Mouse (Mus musculus) adrenal gland, adult 10 weeks (tissue): ENCODE results near the gene Tcl1b3. TPM values are rescaled to one million over a fixed set of nuclear protein-coding genes. Genes with fewer than 3 reads are reported as not detected.

Source experiments
- polyA plus RNA-seq: library from polyadenylated mRNA; stranded (reverse); fragments of 350-450 nt; fragmentation: Illumina TruSeq; extraction: RNeasy Lipid Tissue Mini Kit (QIAGEN cat#74804); gene quantifications from one replicate; pipeline ENCODE4 v1.2.3, GENCODE M21; 2014; ENCODE audit warnings: low read depth, low replicate concordance

Tcl1b3 gene
- not detected for polyA plus RNA-seq

GRCm38 (mm10) chr12:105190743-105191142 is at the start of gene Tcl1b3:
Tcl1b3 (plus strand) TSS chr12:105191043.

GRCm38 (mm10) chr12:105145714-105146113 is 45.1 kb upstream of the Tcl1b3 start, which contains the start of gene Tcl1b2:
Tcl1b2 (plus strand) TSS chr12:105146014.

GRCm38 (mm10) chr12:105159390-105159789 is 31.5 kb upstream of the Tcl1b3 start, which contains the start of gene Tcl1b1:
Tcl1b1 (plus strand) TSS chr12:105159690.

GRCm38 (mm10) chr12:105176044-105176443 is 14.8 kb upstream of the Tcl1b3 start, which contains the start of gene Tcl1b5:
Tcl1b5 (plus strand) TSS chr12:105176344.

GRCm38 (mm10) chr12:105201657-105202056 is 10.8 kb downstream of the Tcl1b3 start, which contains the start of gene Tcl1b4:
Tcl1b4 (plus strand) TSS chr12:105201957.

GRCm38 (mm10) chr12:105222601-105223319 is 31.9 kb downstream of the Tcl1b3 start, which contains the start of gene Tcl1:
Tcl1 (minus strand) TSS chr12:105222793.

Other genes with a start within 250 kb of the Tcl1b3 start
- gene Syne3, start 181.2 kb upstream of the Tcl1b3 start, polyA plus RNA-seq: 2.6 TPM
- gene Glrx5, start 158.4 kb upstream of the Tcl1b3 start, polyA plus RNA-seq: 70.2 TPM
- not detected for gene Tcl1b2, start 45.0 kb upstream of the Tcl1b3 start, polyA plus RNA-seq
- not detected for gene Tcl1b1, start 31.4 kb upstream of the Tcl1b3 start, polyA plus RNA-seq
- not detected for gene Tcl1b5, start 14.7 kb upstream of the Tcl1b3 start, polyA plus RNA-seq
- gene Tcl1b4, start 10.9 kb downstream of the Tcl1b3 start, polyA plus RNA-seq: not detected
- gene Tcl1, start 31.8 kb downstream of the Tcl1b3 start, polyA plus RNA-seq: not detected
- gene Tunar, start 142.8 kb downstream of the Tcl1b3 start, polyA plus RNA-seq: 0.35 TPM